Mouse (Mus musculus) activated CD4-positive, CD25-positive, alpha-beta regulatory T cell, adult 4 months (primary cell): ENCODE data around the gene Lrmda. TPM values are rescaled to one million over a fixed set of nuclear protein-coding genes. Genes with fewer than 3 reads are reported as not detected.

Source experiments
- ATAC-seq: one replicate; pipeline ENCODE4 v1.8.0; 2017
- polyA plus RNA-seq, 2 experiments: library from polyadenylated mRNA; unstranded; fragments of 100-300 nt; shearing (Covaris generic); gene quantifications; one replicate each; pipeline ENCODE4 v1.2.1; 2017

The Lrmda gene
- polyA plus RNA-seq, 2 experiments from 2014 or later, result not detected

- no peak for ATAC-seq
These were observed 887.7 kb downstream of the Lrmda start for GRCm38 (mm10) chr14:22907221-22907620.

GRCm38 (mm10) chr14:22908006-22908405, 888.5 kb downstream of the Lrmda start:
- ATAC-seq, result no peak

GRCm38 (mm10) chr14:22915463-22915862, 896.0 kb downstream of the Lrmda start:
- ATAC-seq, result no peak

GRCm38 (mm10) chr14:22918499-22918898, 899.0 kb downstream of the Lrmda start:
- no peak for ATAC-seq

DNA sequence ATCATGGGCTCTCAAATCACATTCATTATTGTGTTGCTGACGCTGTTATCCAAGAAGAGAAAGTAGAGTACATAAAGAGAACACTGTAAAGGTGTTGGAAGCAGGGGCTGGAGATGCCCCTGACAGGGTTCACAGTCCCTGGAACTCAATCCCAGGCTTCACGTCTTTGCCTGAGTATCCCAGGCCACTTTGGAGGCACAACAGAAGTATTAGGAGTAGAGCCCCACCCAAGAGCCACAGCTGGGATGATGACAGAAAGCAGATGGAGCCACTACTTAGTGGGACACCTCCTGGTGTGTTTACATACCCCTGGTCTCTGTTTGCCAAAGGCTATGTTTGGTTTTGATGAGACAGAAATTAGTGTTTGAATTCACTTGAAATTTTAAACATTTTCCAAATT, 899.4 kb downstream of the Lrmda start:
- no peak for ATAC-seq

DNA sequence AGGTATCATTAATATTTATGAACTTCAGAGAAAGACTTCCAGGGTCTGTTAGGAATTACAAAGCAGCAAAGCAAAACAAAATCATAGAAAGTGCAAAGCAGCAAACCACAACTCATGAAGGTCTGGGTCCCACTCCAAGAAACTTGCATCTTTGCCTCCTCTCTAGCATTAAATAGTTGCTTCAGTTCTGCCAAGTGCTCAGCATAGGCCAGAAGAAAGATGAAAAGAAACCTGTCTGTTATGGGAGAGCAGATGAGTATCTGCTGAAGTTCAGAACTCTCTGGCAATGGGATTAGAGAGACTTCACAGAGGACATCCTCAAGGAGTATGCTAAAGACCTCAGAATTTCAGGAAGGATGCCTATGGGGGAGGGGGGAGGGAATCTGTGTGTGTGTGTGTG, 901.6 kb downstream of the Lrmda start:
- no peak for ATAC-seq

GRCm38 (mm10) chr14:22921796-22922195, 902.3 kb downstream of the Lrmda start:
- no peak for ATAC-seq

GRCm38 (mm10) chr14:22922571-22922970, 903.1 kb downstream of the Lrmda start:
- no peak for ATAC-seq

GRCm38 (mm10) chr14:22923251-22923650, 903.7 kb downstream of the Lrmda start:
- no peak for ATAC-seq

- ATAC-seq, result no peak
These were observed 908.8 kb downstream of the Lrmda start for GRCm38 (mm10) chr14:22928263-22928662.

GRCm38 (mm10) chr14:22928683-22929082, 909.2 kb downstream of the Lrmda start:
- no peak for ATAC-seq

- no peak for ATAC-seq
These were observed 910.1 kb downstream of the Lrmda start for GRCm38 (mm10) chr14:22929585-22929984.

DNA sequence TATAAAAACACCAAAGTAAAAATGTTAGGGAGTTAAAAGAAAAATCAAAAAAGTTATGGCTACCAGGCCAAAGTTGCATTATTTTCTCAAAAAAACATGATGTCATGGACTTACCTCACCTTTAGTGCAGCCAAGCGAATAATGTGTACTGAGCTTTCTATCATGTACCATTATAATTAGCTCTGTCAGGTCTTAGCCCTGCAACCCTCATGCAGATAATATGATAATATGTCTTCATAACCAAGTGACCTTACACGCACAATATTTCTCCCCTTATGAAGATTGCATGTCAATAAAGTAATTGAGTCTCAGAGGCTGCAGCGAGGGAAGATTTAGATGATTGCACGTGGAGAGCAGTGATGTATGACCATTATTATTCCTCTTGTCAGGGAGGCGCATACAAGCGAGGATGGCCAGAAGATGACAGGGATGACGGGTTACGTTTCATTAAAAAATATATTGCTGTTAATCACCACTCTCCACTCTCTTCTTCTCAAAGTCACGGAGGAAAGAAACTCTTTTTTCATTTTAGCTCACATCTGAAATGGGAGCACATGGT, 911.1 kb downstream of the Lrmda start:
- no peak for ATAC-seq

GRCm38 (mm10) chr14:22931114-22931822, 911.8 kb downstream of the Lrmda start:
- no peak for ATAC-seq

DNA sequence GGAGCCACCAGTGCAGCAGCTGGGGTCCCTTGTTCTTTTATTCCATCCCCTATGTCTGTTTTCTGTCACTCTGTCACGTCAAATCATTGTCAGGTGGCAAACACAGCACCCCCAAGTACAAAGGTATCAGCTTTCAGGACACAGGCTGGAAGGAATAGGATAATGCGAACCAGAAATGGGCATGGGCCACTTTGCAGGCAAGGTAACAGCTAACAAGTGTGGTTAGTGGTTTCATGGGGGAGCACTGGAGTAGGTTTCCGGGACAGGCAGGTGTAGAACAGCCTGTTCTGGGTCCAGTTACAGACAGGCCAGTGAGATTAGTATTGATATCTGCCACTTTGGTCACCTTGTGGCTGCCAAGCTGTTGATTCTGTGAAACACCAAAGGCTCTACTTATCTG, 917.2 kb downstream of the Lrmda start:
- ATAC-seq, result no peak

- no peak for ATAC-seq
These were observed 921.1 kb downstream of the Lrmda start for GRCm38 (mm10) chr14:22940576-22940975.

- no peak for ATAC-seq
These were observed 923.1 kb downstream of the Lrmda start for GRCm38 (mm10) chr14:22942569-22942968.

DNA sequence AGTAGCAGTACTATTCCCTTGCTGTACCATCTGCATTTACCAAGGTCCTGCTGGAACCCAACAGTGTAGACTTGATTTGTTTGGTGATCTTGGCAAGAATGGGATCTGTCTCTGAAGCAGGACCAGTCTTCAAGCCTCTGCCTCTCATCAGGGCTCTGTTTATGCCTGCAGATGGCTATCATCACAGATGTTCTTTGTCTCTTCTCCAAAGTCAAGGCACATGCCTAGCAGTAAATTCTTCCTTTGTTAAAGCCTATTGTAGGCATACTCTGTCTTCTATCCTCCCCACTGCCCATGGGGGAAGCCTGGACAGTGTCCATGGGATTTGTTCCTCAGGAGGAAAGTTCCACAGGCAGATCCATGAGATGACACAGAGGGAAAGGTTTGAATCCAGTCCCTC, 930.0 kb downstream of the Lrmda start:
- no peak for ATAC-seq

DNA sequence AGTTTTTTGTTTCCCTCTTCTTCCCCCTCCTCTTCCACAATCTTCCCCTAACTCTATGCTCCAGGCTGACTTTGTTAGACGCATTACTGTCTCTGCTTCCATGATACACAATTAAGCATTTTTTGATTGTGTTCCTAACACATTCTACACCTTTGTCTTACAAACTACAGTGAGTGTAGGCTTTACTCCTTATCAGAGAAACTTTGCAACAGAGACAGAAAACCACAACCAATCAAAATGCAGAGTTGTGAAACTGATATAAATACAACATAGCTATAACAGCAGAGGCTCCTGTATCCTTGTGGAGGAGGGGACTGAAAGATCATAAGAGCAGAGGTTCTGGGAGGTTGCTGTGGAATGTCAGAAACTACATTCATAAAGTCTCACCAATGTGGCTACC, 933.5 kb downstream of the Lrmda start:
- ATAC-seq, result no peak

DNA sequence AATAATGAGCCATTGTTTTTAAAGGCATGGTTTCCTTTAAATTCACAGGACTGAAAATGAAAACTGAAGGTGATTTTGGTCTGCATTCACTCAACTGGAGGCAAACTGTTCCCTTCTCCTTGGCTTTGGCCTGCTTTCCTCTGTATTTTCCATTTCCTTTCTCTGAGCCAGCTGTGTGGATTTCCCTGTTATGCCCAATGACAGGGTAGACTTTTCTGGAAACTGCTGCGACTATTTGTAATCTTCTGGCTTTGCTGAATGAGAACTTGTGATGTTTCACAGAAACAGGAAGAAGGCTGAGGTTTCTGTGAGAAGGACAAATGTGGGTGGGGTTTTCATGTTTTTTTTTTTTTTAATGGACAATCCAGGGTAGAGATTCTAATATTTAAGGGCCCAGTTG, 940.7 kb downstream of the Lrmda start:
- no peak for ATAC-seq

- ATAC-seq, result no peak
These were observed 945.5 kb downstream of the Lrmda start for GRCm38 (mm10) chr14:22964796-22965660.

DNA sequence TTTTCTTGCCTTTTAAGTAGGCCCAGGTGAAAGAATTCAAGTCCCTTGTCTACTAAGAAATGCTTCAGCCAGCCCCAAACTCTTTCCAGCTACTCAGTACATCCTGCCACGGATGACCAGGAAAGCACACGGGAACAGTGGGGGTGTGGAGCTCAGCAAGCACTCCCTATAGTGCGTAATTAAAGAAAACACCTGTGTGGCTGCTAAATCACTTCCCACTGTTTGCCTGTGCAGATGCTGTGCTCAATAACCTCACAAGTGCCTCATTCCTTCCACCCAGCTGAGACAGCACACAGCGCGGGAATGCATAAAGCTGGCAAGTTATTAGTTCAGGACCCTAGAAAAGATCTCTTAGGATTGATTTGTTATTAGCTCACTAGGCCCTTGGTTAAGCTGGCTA, 949.2 kb downstream of the Lrmda start:
- ATAC-seq, result no peak

DNA sequence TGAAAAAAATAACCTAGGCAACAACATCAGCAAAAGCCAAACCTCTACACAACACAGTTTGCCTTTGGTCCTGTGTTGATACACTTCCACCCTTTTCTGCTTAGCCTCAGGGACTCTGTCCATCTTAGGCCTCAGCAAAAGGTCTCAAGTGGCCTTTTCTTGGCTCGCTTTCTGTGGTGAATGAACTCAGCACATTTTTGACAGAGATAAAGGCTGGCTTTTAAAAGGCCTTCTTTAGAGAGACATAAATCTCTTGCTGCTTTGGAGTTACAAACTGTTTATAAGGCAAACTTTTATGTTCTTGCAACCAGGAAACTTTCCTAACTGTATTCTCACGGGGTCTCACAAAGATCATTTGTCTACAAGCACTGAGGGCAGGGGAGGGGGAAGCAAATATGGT, 967.2 kb downstream of the Lrmda start:
- ATAC-seq, result no peak
